Mouse (Mus musculus) right cerebral cortex, postnatal 25 days (tissue): ENCODE data around the gene Crk.

Experiments
- DNase-seq: peaks from one replicate; pipeline ENCODE4 v3.0.0; 2022

The Crk gene

GRCm38 (mm10) chr11:75678747-75679438, at the start of gene Crk:
Gene Crk (plus strand): TSS chr11:75679259.
- peak; percentile 98 for DNase-seq

- DNase-seq = no peak
Measured at GRCm38 (mm10) chr11:75630098-75630497, 49.0 kb upstream of the Crk start.

GRCm38 (mm10) chr11:75630645-75631229, 48.3 kb upstream of the Crk start, which contains the start of gene Inpp5k:
Gene Inpp5k (plus strand): TSS chr11:75630988.
- DNase-seq = peak; percentile 98

GRCm38 (mm10) chr11:75631561-75632225, 47.4 kb upstream of the Crk start:
- no peak for DNase-seq

GRCm38 (mm10) chr11:75632921-75633320, 46.1 kb upstream of the Crk start:
- no peak for DNase-seq

GRCm38 (mm10) chr11:75634801-75635200, 44.3 kb upstream of the Crk start:
- no peak for DNase-seq

GRCm38 (mm10) chr11:75635315-75635714, 43.7 kb upstream of the Crk start:
- DNase-seq = no peak

GRCm38 (mm10) chr11:75643323-75643722, 35.7 kb upstream of the Crk start:
- DNase-seq = no peak

GRCm38 (mm10) chr11:75644684-75645083, 34.4 kb upstream of the Crk start:
- no peak for DNase-seq

GRCm38 (mm10) chr11:75647681-75648211, 31.3 kb upstream of the Crk start:
- no peak for DNase-seq

- DNase-seq = no peak
Measured at GRCm38 (mm10) chr11:75649155-75649561, 29.9 kb upstream of the Crk start.

- no peak for DNase-seq
Measured at GRCm38 (mm10) chr11:75650311-75650710, 28.7 kb upstream of the Crk start, which contains the start of gene Myo1c. Gene Myo1c (plus strand): TSS chr11:75650504.

GRCm38 (mm10) chr11:75650958-75651425, 28.1 kb upstream of the Crk start:
- no peak for DNase-seq

- DNase-seq = peak; percentile 82
Measured at GRCm38 (mm10) chr11:75651426-75652221, 27.4 kb upstream of the Crk start.

- peak; percentile 60 for DNase-seq
Measured at GRCm38 (mm10) chr11:75652222-75652941, 26.7 kb upstream of the Crk start.

- no peak for DNase-seq
Measured at GRCm38 (mm10) chr11:75652942-75653684, 25.9 kb upstream of the Crk start.

GRCm38 (mm10) chr11:75653781-75654470, 25.1 kb upstream of the Crk start:
- DNase-seq = peak; percentile 65

GRCm38 (mm10) chr11:75654471-75655390, 24.3 kb upstream of the Crk start:
- no peak for DNase-seq
